Mouse (Mus musculus): ENCODE data around the gene Crb3. TPM values are rescaled to one million over a fixed set of nuclear protein-coding genes. Genes with fewer than 3 reads are reported as not detected.

The Crb3 gene
- polyA plus RNA-seq, 1 experiment = not detected

DNA sequence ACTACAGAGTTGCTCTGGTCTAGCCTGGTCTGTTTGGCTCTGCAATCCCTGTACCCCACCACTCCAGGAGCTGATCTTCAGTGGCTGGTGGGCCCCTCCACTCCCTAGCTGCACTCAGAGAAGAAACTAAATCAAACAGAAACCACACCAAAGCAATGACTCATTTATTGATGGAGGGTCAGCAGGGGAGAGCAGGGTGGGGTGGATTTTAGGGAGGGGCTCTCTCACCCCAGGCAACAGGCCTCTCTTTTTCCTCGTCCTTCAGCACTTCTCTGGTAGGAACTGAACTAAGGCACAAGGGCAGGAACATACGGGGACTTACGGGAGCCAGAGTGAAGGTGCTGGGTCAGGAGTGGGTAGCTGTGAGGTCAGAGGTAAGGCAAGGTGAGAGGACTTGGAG is 21.0 kb downstream of the Crb3 start:
- H3K36me3 ChIP-seq (ENCODE audit: control insufficient read depth, insufficient read depth) = no peaks in the 10 kb centered on the region
- TF ChIP-seq REST (IDR thresholded peaks at IDR 0.05; ENCODE audit: insufficient read depth, insufficient read length) = no peak
- TF ChIP-seq MYOG (IDR thresholded peaks at IDR 0.05; ENCODE audit: control insufficient read depth in 1 of 3, insufficient read depth in 1 of 3, insufficient read length in 2 of 3, low read depth in 2 of 3) = no peak
- TF ChIP-seq POLR2A (IDR thresholded peaks at IDR 0.05; ENCODE audit: insufficient read length, low read depth) = no peak
- no peak for TF ChIP-seq MAX (IDR thresholded peaks at IDR 0.05; ENCODE audit: low read depth)
- TF ChIP-seq E2F4 (IDR thresholded peaks at IDR 0.05; ENCODE audit: insufficient read depth) = no peak
- no peak for TF ChIP-seq SRF (IDR thresholded peaks at IDR 0.05; ENCODE audit: control insufficient read depth, insufficient read length, low read depth)
- no peak for TF ChIP-seq POLR2AphosphoS2 (IDR thresholded peaks at IDR 0.05; ENCODE audit: insufficient read length, low read depth)
- no peak for TF ChIP-seq CEBPB (IDR thresholded peaks at IDR 0.05; ENCODE audit: insufficient read depth, poor library complexity, severe bottlenecking)
- no peak for TF ChIP-seq TCF12 (IDR thresholded peaks at IDR 0.05; ENCODE audit: insufficient read depth, poor library complexity, severe bottlenecking)
- TF ChIP-seq USF1 (IDR thresholded peaks at IDR 0.05; ENCODE audit: low read depth) = no peak
- no peak for TF ChIP-seq MYOD1 (IDR thresholded peaks at IDR 0.05; ENCODE audit: control insufficient read depth in 1 of 3, insufficient read length in 2 of 3, low read depth in 2 of 3)
- no peak for TF ChIP-seq TCF3 (IDR thresholded peaks at IDR 0.05; ENCODE audit: insufficient read length, low read depth)
- H3K27me3 ChIP-seq (ENCODE audit: control insufficient read depth, insufficient read depth, insufficient read length) = peaks cover 42% of the 10 kb centered on the region

DNA sequence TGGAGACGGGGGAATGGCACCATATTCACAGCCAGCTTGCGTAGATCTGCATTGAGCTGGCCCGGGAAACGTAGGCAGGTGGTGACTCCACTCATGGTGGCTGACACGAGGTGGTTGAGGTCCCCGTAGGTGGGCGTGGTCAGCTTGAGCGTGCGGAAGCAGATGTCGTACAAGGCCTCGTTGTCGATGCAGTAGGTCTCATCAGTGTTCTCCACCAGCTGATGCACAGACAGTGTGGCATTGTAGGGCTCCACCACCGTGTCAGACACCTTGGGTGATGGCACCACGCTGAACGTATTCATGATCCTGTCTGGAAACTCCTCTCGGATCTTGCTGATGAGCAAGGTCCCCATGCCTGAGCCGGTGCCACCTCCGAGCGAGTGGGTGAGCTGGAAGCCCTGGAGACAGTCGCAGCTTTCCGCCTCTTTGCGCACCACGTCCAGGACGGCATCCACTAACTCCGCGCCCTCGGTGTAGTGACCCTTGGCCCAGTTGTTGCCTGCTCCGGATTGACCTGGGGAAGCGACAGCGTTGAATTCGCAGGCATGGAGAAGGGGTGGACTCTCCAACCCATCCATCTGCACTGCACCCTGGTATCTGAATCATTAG is 22.4 kb downstream of the Crb3 start:
- no peak overlapping the region for H3K4me2 ChIP-seq (ENCODE audit: low read depth)

More for the DNA sequence above, 21.0 kb downstream of the Crb3 start:
- Histone ChIP-seq H3K4me3 (no peak overlapping the region), H3ac (ENCODE audit: control insufficient read depth, insufficient read length) (no peak overlapping the region), H3K79me2 (ENCODE audit: control insufficient read depth, insufficient read depth) (no peaks in the 10 kb centered on the region), H3K4me2 (ENCODE audit: low read depth) (no peak overlapping the region)

DNA sequence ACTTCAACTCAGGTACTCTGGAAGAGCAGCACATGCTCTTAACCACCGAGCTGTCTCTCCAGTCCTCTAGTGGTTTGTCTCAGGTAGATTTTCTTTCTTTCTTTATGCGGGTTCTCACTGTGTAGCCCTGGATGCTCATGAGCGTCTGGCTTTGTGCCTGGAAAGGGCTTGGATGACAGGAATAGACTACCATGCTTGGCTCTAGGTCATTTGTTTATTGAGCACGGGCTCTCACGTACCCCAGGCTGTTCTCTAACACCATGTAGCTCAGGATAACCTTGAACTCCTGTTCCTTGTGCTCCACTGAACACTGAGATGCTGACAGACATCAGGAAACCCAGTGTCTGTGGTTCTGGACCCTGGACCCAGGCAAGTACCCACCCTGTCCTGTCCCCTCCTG is 23.6 kb downstream of the Crb3 start:
- Histone ChIP-seq H3K36me3 (ENCODE audit: control insufficient read depth, insufficient read depth) (no peaks in the 10 kb centered on the region), H3K4me2 (ENCODE audit: low read depth) (no peak overlapping the region), H3K27me3 (ENCODE audit: control insufficient read depth, insufficient read depth, insufficient read length) (peaks cover 39% of the 10 kb centered on the region), H3K4me3 (no peak overlapping the region), H3ac (ENCODE audit: control insufficient read depth, insufficient read length) (no peak overlapping the region), H3K79me2 (ENCODE audit: control insufficient read depth, insufficient read depth) (no peaks in the 10 kb centered on the region)
- no peak for TF ChIP-seq MYOD1 (IDR thresholded peaks at IDR 0.05; ENCODE audit: control insufficient read depth in 1 of 3, insufficient read length in 2 of 3, low read depth in 2 of 3)
- TF ChIP-seq MYOG (IDR thresholded peaks at IDR 0.05; ENCODE audit: control insufficient read depth in 1 of 3, insufficient read depth in 1 of 3, insufficient read length in 2 of 3, low read depth in 2 of 3) = no peak
- no peak for TF ChIP-seq MAX (IDR thresholded peaks at IDR 0.05; ENCODE audit: low read depth)
- TF ChIP-seq TCF3 (IDR thresholded peaks at IDR 0.05; ENCODE audit: insufficient read length, low read depth) = no peak
- TF ChIP-seq POLR2A (IDR thresholded peaks at IDR 0.05; ENCODE audit: insufficient read length, low read depth) = no peak
- no peak for TF ChIP-seq CEBPB (IDR thresholded peaks at IDR 0.05; ENCODE audit: insufficient read depth, poor library complexity, severe bottlenecking)
- no peak for TF ChIP-seq TCF12 (IDR thresholded peaks at IDR 0.05; ENCODE audit: insufficient read depth, poor library complexity, severe bottlenecking)
- no peak for TF ChIP-seq REST (IDR thresholded peaks at IDR 0.05; ENCODE audit: insufficient read depth, insufficient read length)
- no peak for TF ChIP-seq POLR2AphosphoS2 (IDR thresholded peaks at IDR 0.05; ENCODE audit: insufficient read length, low read depth)

More for the DNA sequence above, 22.4 kb downstream of the Crb3 start:
- no peaks in the 10 kb centered on the region for H3K79me2 ChIP-seq (ENCODE audit: control insufficient read depth, insufficient read depth)
- no peak overlapping the region for H3ac ChIP-seq (ENCODE audit: control insufficient read depth, insufficient read length)
- no peaks in the 10 kb centered on the region for H3K36me3 ChIP-seq (ENCODE audit: control insufficient read depth, insufficient read depth)
- no peak overlapping the region for H3K4me3 ChIP-seq
- TF ChIP-seq POLR2A (IDR thresholded peaks at IDR 0.05; ENCODE audit: insufficient read length, low read depth) (no peak), MAX (IDR thresholded peaks at IDR 0.05; ENCODE audit: low read depth) (no peak), USF1 (IDR thresholded peaks at IDR 0.05; ENCODE audit: low read depth) (no peak), TCF3 (IDR thresholded peaks at IDR 0.05; ENCODE audit: insufficient read length, low read depth) (no peak), MYOD1 (IDR thresholded peaks at IDR 0.05; ENCODE audit: control insufficient read depth in 1 of 3, insufficient read length in 2 of 3, low read depth in 2 of 3) (no peak), REST (IDR thresholded peaks at IDR 0.05; ENCODE audit: insufficient read depth, insufficient read length) (no peak), MYOG (IDR thresholded peaks at IDR 0.05; ENCODE audit: control insufficient read depth in 1 of 3, insufficient read depth in 1 of 3, insufficient read length in 2 of 3, low read depth in 2 of 3) (no peak), TCF12 (IDR thresholded peaks at IDR 0.05; ENCODE audit: insufficient read depth, poor library complexity, severe bottlenecking) (no peak), SRF (IDR thresholded peaks at IDR 0.05; ENCODE audit: control insufficient read depth, insufficient read length, low read depth) (no peak)
- peaks cover 38% of the 10 kb centered on the region for H3K27me3 ChIP-seq (ENCODE audit: control insufficient read depth, insufficient read depth, insufficient read length)

DNA sequence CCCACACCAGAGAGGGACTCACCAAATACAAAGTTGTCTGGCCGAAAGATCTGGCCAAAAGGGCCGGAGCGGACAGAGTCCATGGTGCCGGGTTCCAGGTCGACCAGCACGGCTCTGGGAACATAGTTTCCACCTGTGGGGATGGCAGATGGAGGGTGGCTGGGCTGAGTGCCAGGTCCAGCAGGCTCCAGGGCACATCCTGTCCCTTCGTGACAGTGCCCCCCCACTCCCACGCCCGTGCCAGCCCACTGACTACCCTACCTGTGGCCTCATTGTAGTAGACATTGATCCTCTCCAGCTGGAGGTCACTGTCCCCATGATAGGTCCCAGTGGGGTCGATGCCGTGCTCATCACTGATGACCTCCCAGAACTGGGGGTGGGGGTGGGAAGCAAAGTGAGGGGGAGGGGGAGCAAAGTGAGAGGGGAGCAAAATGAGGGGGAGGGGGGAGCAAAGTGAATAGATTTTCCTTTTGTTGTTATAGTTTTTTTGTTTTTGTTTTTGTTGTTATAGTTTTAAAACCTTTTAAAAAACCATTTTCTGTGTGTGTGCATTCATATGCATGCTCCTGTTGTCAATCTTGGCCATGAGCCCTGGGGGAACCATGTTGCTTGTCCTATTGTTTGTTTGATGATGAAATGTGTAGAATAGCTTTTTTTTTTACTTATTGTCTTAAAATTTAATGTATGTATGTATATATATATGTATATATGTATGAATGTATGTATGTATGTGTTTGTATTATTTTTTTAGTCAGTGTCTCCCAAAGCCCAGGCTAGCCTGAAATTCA is 27.3 kb downstream of the Crb3 start:
- Histone ChIP-seq H3K4me3 (no peak overlapping the region), H3K4me2 (ENCODE audit: low read depth) (no peak overlapping the region), H3K36me3 (ENCODE audit: control insufficient read depth, insufficient read depth) (no peaks in the 10 kb centered on the region), H3K79me2 (ENCODE audit: control insufficient read depth, insufficient read depth) (no peaks in the 10 kb centered on the region), H3K27me3 (ENCODE audit: control insufficient read depth, insufficient read depth, insufficient read length) (peaks cover 39% of the 10 kb centered on the region), H3ac (ENCODE audit: control insufficient read depth, insufficient read length) (no peak overlapping the region)
- TF ChIP-seq TCF12 (IDR thresholded peaks at IDR 0.05; ENCODE audit: insufficient read depth, poor library complexity, severe bottlenecking) (no peak), SRF (IDR thresholded peaks at IDR 0.05; ENCODE audit: control insufficient read depth, insufficient read length, low read depth) (no peak), MAX (IDR thresholded peaks at IDR 0.05; ENCODE audit: low read depth) (no peak), CEBPB (IDR thresholded peaks at IDR 0.05; ENCODE audit: insufficient read depth, poor library complexity, severe bottlenecking) (no peak), TCF3 (IDR thresholded peaks at IDR 0.05; ENCODE audit: insufficient read length, low read depth) (no peak), POLR2A (IDR thresholded peaks at IDR 0.05; ENCODE audit: insufficient read length, low read depth) (no peak), REST (IDR thresholded peaks at IDR 0.05; ENCODE audit: insufficient read depth, insufficient read length) (no peak), MYOG (IDR thresholded peaks at IDR 0.05; ENCODE audit: control insufficient read depth in 1 of 3, insufficient read depth in 1 of 3, insufficient read length in 2 of 3, low read depth in 2 of 3) (no peak), USF1 (IDR thresholded peaks at IDR 0.05; ENCODE audit: low read depth) (no peak), POLR2AphosphoS2 (IDR thresholded peaks at IDR 0.05; ENCODE audit: insufficient read length, low read depth) (no peak), E2F4 (IDR thresholded peaks at IDR 0.05; ENCODE audit: insufficient read depth) (no peak), MYOD1 (IDR thresholded peaks at IDR 0.05; ENCODE audit: control insufficient read depth in 1 of 3, insufficient read length in 2 of 3, low read depth in 2 of 3) (no peak)

All from myocyte (in vitro differentiated cells).